13 mouse cellular contexts compared by ENCODE assay signal in genomic region chr4:15593816-15594430, GRCm38 (mm10).
A peak's percentile ranks its signal among the peaks of the same experiment; 100 is the strongest.
DNase-seq lines count a peak whose midpoint lies in the region; ATAC-seq and TF ChIP-seq lines count a peak whose summit lies in the region.
"Had no signal": no experiment of that assay in that cellular context is flagged by ENCODE, and none has a peak within 500 bp of the region (broad histone marks: within the 10 kb centered on the region; RNA-seq: fewer than 3 reads in every experiment).

No protein-coding gene starts in this region.

- 0 out of 2 replicates have a peak, but pooled peaks cover 4% of the 10 kb centered on the region for H3K4me1 ChIP-seq in forebrain, postnatal 0 days (ENCODE audit: insufficient read depth)
- peaks cover 6% of the 10 kb centered on the region for H3K4me1 ChIP-seq in neural tube, embryonic 13.5 days (replicated peaks)
- no peaks in the 10 kb centered on the region for H3K4me1 ChIP-seq in kidney, adult 2 months (ENCODE audit: control insufficient read depth, insufficient read depth, low read length)
- H3K4me1 ChIP-seq: embryonic facial prominence, embryonic 10.5 days; megakaryocyte, embryonic 14.5 days had no signal

- no peak for TF ChIP-seq CTCF in forebrain, postnatal 0 days (IDR thresholded peaks at IDR 0.05; ENCODE audit: low read depth)
- TF ChIP-seq CTCF in kidney, adult 2 months (conservative IDR thresholded peaks at IDR 0.05; ENCODE audit: insufficient read depth, insufficient read length, low read depth, low read length): no peak

- H3K9me3 ChIP-seq in forebrain, postnatal 0 days (ENCODE audit: low read length): no peaks in the 10 kb centered on the region
- no peaks in the 10 kb centered on the region for H3K9me3 ChIP-seq in neural tube, embryonic 13.5 days
- H3K9me3 ChIP-seq: embryonic facial prominence, embryonic 10.5 days; megakaryocyte, embryonic 14.5 days had no signal

- TF ChIP-seq POLR2A in kidney, adult 2 months (IDR thresholded peaks at IDR 0.05; ENCODE audit: low read depth, low read length): no peak

- H3K27me3 ChIP-seq in forebrain, postnatal 0 days (ENCODE audit: insufficient read depth, low read length): no peaks in the 10 kb centered on the region
- no peaks in the 10 kb centered on the region for H3K27me3 ChIP-seq in neural tube, embryonic 13.5 days
- no peaks in the 10 kb centered on the region; the same call in 1 of the 2 replicates for H3K27me3 ChIP-seq in kidney, adult 2 months (replicated peaks; ENCODE audit: control insufficient read depth, insufficient read depth, low read length)
- H3K27me3 ChIP-seq: megakaryocyte, embryonic 14.5 days had no signal

- ATAC-seq in forebrain, postnatal 0 days: peak; percentile 88
- peak; percentile 53; the same call in 1 of the 2 replicates for ATAC-seq in neural tube, embryonic 13.5 days (ENCODE audit: low read depth)
- ATAC-seq: lung, postnatal 0 days had no signal

- no peak overlapping the region for H3K9ac ChIP-seq in forebrain, postnatal 0 days
- H3K9ac ChIP-seq in neural tube, embryonic 13.5 days: no peak overlapping the region

- 49% methylated on average over 3 of the region's 3 CpGs for WGBS in forebrain, postnatal 0 days
- WGBS in neural tube, embryonic 13.5 days: 54% methylated on average over 3 of the region's 3 CpGs
- 56% methylated on average over 3 of the region's 3 CpGs for WGBS in kidney, adult 2 months

- peak; percentile 6 for DNase-seq in layer of hippocampus, adult 11-12 months (ENCODE audit: low spot score)
- DNase-seq in layer of hippocampus, adult 9-11 months: no peak
- DNase-seq in embryo, embryonic 10.5 days (ENCODE audit: low spot score): peak; percentile 11
- peak; percentile 18 for DNase-seq in forebrain, postnatal 0 days
- DNase-seq in kidney, adult 2 months: no peak
- no peak for DNase-seq in adrenal gland, postnatal 36 days
- DNase-seq: heart, postnatal 36 days; thymus, adult 2 months had no signal

- no peak overlapping the region for H3K27ac ChIP-seq in forebrain, postnatal 0 days (ENCODE audit: low read depth, low read length)
- H3K27ac ChIP-seq in neural tube, embryonic 13.5 days (replicated peaks): no peak overlapping the region
- H3K27ac ChIP-seq in kidney, adult 2 months (ENCODE audit: insufficient read depth, low read depth, low read length): no peak overlapping the region
- H3K27ac ChIP-seq: embryonic facial prominence, embryonic 10.5 days had no signal

- no peak overlapping the region for H3K4me3 ChIP-seq in forebrain, postnatal 0 days (ENCODE audit: low read depth, low read length)
- no peak overlapping the region for H3K4me3 ChIP-seq in neural tube, embryonic 13.5 days
- no peak overlapping the region for H3K4me3 ChIP-seq in kidney, adult 2 months (ENCODE audit: insufficient read depth, low read depth, low read length)
- H3K4me3 ChIP-seq: embryonic facial prominence, embryonic 10.5 days; megakaryocyte, embryonic 14.5 days had no signal

- H3K36me3 ChIP-seq in forebrain, postnatal 0 days (ENCODE audit: insufficient read depth): no peaks in the 10 kb centered on the region
- no peaks in the 10 kb centered on the region for H3K36me3 ChIP-seq in neural tube, embryonic 13.5 days
- H3K36me3 ChIP-seq in kidney, adult 2 months (ENCODE audit: control insufficient read depth, insufficient read depth, low read length): no peaks in the 10 kb centered on the region
- H3K36me3 ChIP-seq: embryonic facial prominence, embryonic 10.5 days had no signal

- H3K4me2 ChIP-seq in forebrain, postnatal 0 days (ENCODE audit: low read depth): no peak overlapping the region
- no peak overlapping the region for H3K4me2 ChIP-seq in neural tube, embryonic 13.5 days
- H3K4me2 ChIP-seq: liver, embryonic 11.5 days had no signal

Comparison
In these comparisons a context has a peak if more than half of its experiments do, and no peak if none do; other contexts are left out.
1. DNase-seq: peak in layer of hippocampus, adult 11-12 months (single experiment), embryo, embryonic 10.5 days (single experiment) and forebrain, postnatal 0 days (single experiment); none in layer of hippocampus, adult 9-11 months (single experiment), kidney, adult 2 months (single experiment) and adrenal gland, postnatal 36 days (0 of 2).